Mouse (Mus musculus) heart, adult 2 months (tissue): ENCODE results near the gene Rnf220. TPM values are rescaled to one million over a fixed set of nuclear protein-coding genes. Genes with fewer than 3 reads are reported as not detected.

Source experiments
- DNase-seq, 2 experiments: peaks; one replicate each; pipeline ENCODE4 v3.0.0; 2021
- H3K27ac ChIP-seq: fragments of 200-600 bp; 2 replicates; pipeline ENCODE4 v1.8.1; 2022
- H3K27me3 ChIP-seq: fragments of 200-500 bp; 2 replicates; pipeline ENCODE4 v1.6.1; 2012; ENCODE audit warnings: mild to moderate bottlenecking, low read length, inconsistent platforms, mixed read lengths; ENCODE audit not compliant: control insufficient read depth, insufficient read depth
- H3K36me3 ChIP-seq: fragments of 200-500 bp; 2 replicates; pipeline ENCODE4 v1.6.1; 2012; ENCODE audit warnings: low read length, inconsistent platforms; ENCODE audit not compliant: control insufficient read depth, insufficient read depth
- H3K4me1 ChIP-seq: fragments of 200-500 bp; 2 replicates; pipeline ENCODE4 v1.6.1; 2011; ENCODE audit warnings: low read length; ENCODE audit not compliant: control insufficient read depth, insufficient read depth
- H3K4me3 ChIP-seq: fragments of 200-600 bp; 2 replicates; pipeline ENCODE4 v1.8.1; 2022
- H3K79me2 ChIP-seq: fragments of 200-500 bp; replicated peaks from 2 replicates; pipeline ENCODE4 v1.6.1; 2012; ENCODE audit warnings: mild to moderate bottlenecking, inconsistent platforms, low read length, moderate library complexity, mixed read lengths; ENCODE audit not compliant: control insufficient read depth, insufficient read depth
- H3K9ac ChIP-seq: fragments of 200-500 bp; 2 replicates; pipeline ENCODE4 v1.6.1; 2012; ENCODE audit warnings: low read depth, mild to moderate bottlenecking, control low read depth, inconsistent platforms, low read length, mixed read lengths
- CTCF ChIP-seq: fragments of 200-600 bp; IDR thresholded peaks from 2 replicates; pipeline ENCODE4 v1.8.1; 2022; ENCODE audit warnings: antibody characterized with exemption, mild to moderate bottlenecking, moderate library complexity
- EP300 ChIP-seq: fragments of 200-500 bp; IDR thresholded peaks from 2 replicates; pipeline ENCODE4 v1.6.1; 2011; ENCODE audit warnings: low read depth, low read length, control low read depth; ENCODE audit not compliant: insufficient read depth
- POLR2A ChIP-seq: fragments of 200-500 bp; IDR thresholded peaks from 2 replicates; pipeline ENCODE4 v1.6.1; 2011; ENCODE audit warnings: mild to moderate bottlenecking, low read depth, low read length, control low read depth; ENCODE audit not compliant: insufficient read depth
- WGBS: fragments of 180-500 bp; shearing (Covaris S2); methylation state at CpG from one replicate; pipeline ENCODE4 v1.1.7; 2018; 5-methylcytosine and 5-hydroxymethylcytosine counted together
- intact Hi-C: fragments of 180-260 bp; cut with DNase I; formaldehyde crosslinking; loops from one replicate; pipeline ENCODE4 v1.15.1; 2025
- polyA plus RNA-seq: library from polyadenylated mRNA; depleted of rRNA; stranded (reverse); fragments of >200 nt; gene quantifications from 2 replicates; pipeline ENCODE4 v1.2.3, GENCODE M21; 2012
- total RNA-seq, 2 experiments: library from RNA; stranded (reverse); gene quantifications; 2 replicates each; pipeline ENCODE4 v1.2.3; 2021

Rnf220 gene
- total and polyA plus RNA-seq, 3 experiments: 32.3 to 41.4 (median 33.2) TPM

- Histone ChIP-seq H3K79me2 (no peaks in the 10 kb centered on the region), H3K9ac (no peak overlapping the region), H3K27ac (no peak overlapping the region), H3K4me3 (no peak overlapping the region), H3K27me3 (no peaks in the 10 kb centered on the region), H3K4me1 (peaks cover 3% of the 10 kb centered on the region), H3K36me3 (no peaks in the 10 kb centered on the region)
- intact Hi-C loops: loop anchor here (10.0 kb wide), 2 partner anchors 168 to 348 kb away; partner anchors contain the start of gene Rnf220
- no peak for TF ChIP-seq CTCF
- TF ChIP-seq EP300: no peak
- TF ChIP-seq POLR2A: no peak
- no peak for DNase-seq
- 73% methylated on average over 3 of the region's 3 CpGs for WGBS
Measured at GRCm38 (mm10) chr4:117326915-117327314, 169.9 kb downstream of the Rnf220 start.

- no peak for TF ChIP-seq EP300
- WGBS: 89% methylated on average over 2 of the region's 2 CpGs
- Histone ChIP-seq H3K36me3 (no peaks in the 10 kb centered on the region), H3K27me3 (no peaks in the 10 kb centered on the region), H3K4me1 (peaks cover 3% of the 10 kb centered on the region), H3K9ac (no peak overlapping the region), H3K4me3 (no peak overlapping the region), H3K27ac (no peak overlapping the region), H3K79me2 (no peaks in the 10 kb centered on the region)
- intact Hi-C loops: loop anchor here (10.0 kb wide), 2 partner anchors 170 to 350 kb away; partner anchors contain the start of gene Rnf220
- no peak for DNase-seq
Measured at GRCm38 (mm10) chr4:117325076-117325475, 171.8 kb downstream of the Rnf220 start.

- TF ChIP-seq CTCF: peak; percentile 88
- TF ChIP-seq EP300: peak; percentile 61; the same call in 1 of the 2 replicates
- no peak for TF ChIP-seq POLR2A
- Histone ChIP-seq H3K79me2 (no peaks in the 10 kb centered on the region), H3K9ac (no peak overlapping the region), H3K27ac (no peak overlapping the region), H3K4me1 (peaks cover 3% of the 10 kb centered on the region), H3K27me3 (no peaks in the 10 kb centered on the region), H3K4me3 (no peak overlapping the region), H3K36me3 (no peaks in the 10 kb centered on the region)
- WGBS: 27% methylated on average over 14 of the region's 14 CpGs
- DNase-seq: peak; percentile 41 to 67
- intact Hi-C loops: loop anchor here (1.0 to 10.0 kb wide), 3 partner anchors 171 to 351 kb away; partner anchors contain the start of gene Rnf220
Measured at GRCm38 (mm10) chr4:117323515-117324344, 173.1 kb downstream of the Rnf220 start.

- WGBS: 63% methylated on average over 5 of the region's 5 CpGs
- no peak for DNase-seq
- H3K9ac ChIP-seq: no peak overlapping the region
- no peak overlapping the region for H3K27ac ChIP-seq
- H3K4me1 ChIP-seq: peaks cover 3% of the 10 kb centered on the region
- no peaks in the 10 kb centered on the region for H3K36me3 ChIP-seq
- TF ChIP-seq CTCF: no peak
- TF ChIP-seq POLR2A: no peak
- no peak for TF ChIP-seq EP300
- intact Hi-C loops: loop anchor here (10.0 kb wide), 2 partner anchors 174 to 354 kb away; partner anchors contain the start of gene Rnf220
- peaks cover 2% of the 10 kb centered on the region; the same call in 1 of the 2 replicates for H3K27me3 ChIP-seq
- H3K4me3 ChIP-seq: no peak overlapping the region
- no peaks in the 10 kb centered on the region for H3K79me2 ChIP-seq
Measured at GRCm38 (mm10) chr4:117321011-117321410, 175.8 kb downstream of the Rnf220 start.

GRCm38 (mm10) chr4:117318508-117318907 lies 178.3 kb downstream of the Rnf220 start:
- Histone ChIP-seq H3K27ac (no peak overlapping the region), H3K4me3 (no peak overlapping the region), H3K79me2 (no peaks in the 10 kb centered on the region), H3K27me3 (peaks cover 2% of the 10 kb centered on the region; the same call in 1 of the 2 replicates), H3K36me3 (no peaks in the 10 kb centered on the region), H3K4me1 (peaks cover under 1% of the 10 kb centered on the region), H3K9ac (no peak overlapping the region)
- TF ChIP-seq EP300 (no peak), CTCF (no peak), POLR2A (no peak)
- DNase-seq: no peak
- intact Hi-C loops: no loop called here
- 86% methylated on average over 9 of the region's 9 CpGs for WGBS

- no peaks in the 10 kb centered on the region for H3K79me2 ChIP-seq
- no peaks in the 10 kb centered on the region for H3K36me3 ChIP-seq
- no peak overlapping the region for H3K9ac ChIP-seq
- TF ChIP-seq CTCF (no peak), EP300 (no peak), POLR2A (no peak)
- H3K4me3 ChIP-seq: no peak overlapping the region
- 21% methylated on average over 18 of the region's 18 CpGs for WGBS
- H3K27ac ChIP-seq: no peak overlapping the region
- peaks cover 2% of the 10 kb centered on the region; the same call in 1 of the 2 replicates for H3K27me3 ChIP-seq
- no peaks in the 10 kb centered on the region for H3K4me1 ChIP-seq
- intact Hi-C loops: no loop called here
- no peak for DNase-seq
Measured at GRCm38 (mm10) chr4:117317701-117318190, 179.1 kb downstream of the Rnf220 start.
